Comparison of ENCODE assay signal across 13 mouse cellular contexts in genomic region chr8:126686827-126687226, GRCm38 (mm10).
DNase-seq lines count a peak whose midpoint lies in the region; ATAC-seq and TF ChIP-seq lines count a peak whose summit lies in the region.
"Had no signal": no experiment of that assay in that cellular context is flagged by ENCODE, and none has a peak within 500 bp of the region (broad histone marks: within the 10 kb centered on the region; RNA-seq: fewer than 3 reads in every experiment).

No protein-coding gene starts in this region.

- WGBS in kidney, postnatal 0 days = 82% methylated on average over 4 of the region's 4 CpGs
- WGBS in kidney, embryonic 14.5 days = 80% methylated on average over 4 of the region's 4 CpGs
- whole genome bisulfite sequencing in hindbrain, embryonic 11.5 days = 92% methylated on average over 4 of the region's 4 CpGs
- WGBS in hindbrain, postnatal 0 days = 91% methylated on average over 4 of the region's 4 CpGs

- H3K27ac ChIP-seq in kidney, postnatal 0 days = no peak overlapping the region
- H3K27ac ChIP-seq in kidney, embryonic 14.5 days (ENCODE audit: low read depth, low read length) = no peak overlapping the region
- H3K27ac ChIP-seq in hindbrain, embryonic 11.5 days (ENCODE audit: low read depth, low read length) = no peak overlapping the region
- no peak overlapping the region for H3K27ac ChIP-seq in hindbrain, postnatal 0 days
- H3K27ac ChIP-seq: midbrain, embryonic 15.5 days had no signal

- no peak for DNase-seq in kidney, postnatal 0 days (ENCODE audit: low spot score)
- DNase-seq in MN1 (ENCODE audit: low spot score) = peak; percentile 93
- peak; percentile 35 for DNase-seq in adrenal gland, postnatal 25 days
- DNase-seq in thymus, postnatal 0 days (ENCODE audit: low spot score) = peak; percentile 75
- no peak for DNase-seq in hindbrain, embryonic 11.5 days (ENCODE audit: low spot score)
- DNase-seq in spleen, postnatal 14 days (ENCODE audit: low spot score in 2 of 2) = no peak
- DNase-seq in hindbrain, postnatal 0 days (ENCODE audit: low spot score) = no peak
- DNase-seq: heart, postnatal 14 days; kidney, adult 2 months; lung, postnatal 14 days; right cerebral cortex, postnatal 25 days had no signal

- H3K4me3 ChIP-seq in kidney, postnatal 0 days (replicated peaks; ENCODE audit: low read depth, low read length) = no peak overlapping the region
- H3K4me3 ChIP-seq in kidney, embryonic 14.5 days (ENCODE audit: low read length) = no peak overlapping the region
- H3K4me3 ChIP-seq in hindbrain, embryonic 11.5 days (ENCODE audit: low read depth, low read length) = no peak overlapping the region
- no peak overlapping the region for H3K4me3 ChIP-seq in hindbrain, postnatal 0 days (ENCODE audit: low read length)
- H3K4me3 ChIP-seq: midbrain, embryonic 15.5 days had no signal

- no peaks in the 10 kb centered on the region for H3K27me3 ChIP-seq in kidney, postnatal 0 days (ENCODE audit: insufficient read depth, low read length)
- no peaks in the 10 kb centered on the region for H3K27me3 ChIP-seq in kidney, embryonic 14.5 days (ENCODE audit: control insufficient read depth, insufficient read depth, low read length)
- no peaks in the 10 kb centered on the region for H3K27me3 ChIP-seq in hindbrain, embryonic 11.5 days (ENCODE audit: control insufficient read depth, insufficient read depth, low read length)
- no peaks in the 10 kb centered on the region for H3K27me3 ChIP-seq in hindbrain, postnatal 0 days (ENCODE audit: insufficient read depth, low read length)
- H3K27me3 ChIP-seq: midbrain, embryonic 15.5 days had no signal

- H3K36me3 ChIP-seq in kidney, postnatal 0 days (ENCODE audit: insufficient read depth, low read length) = no peaks in the 10 kb centered on the region
- no peaks in the 10 kb centered on the region for H3K36me3 ChIP-seq in kidney, embryonic 14.5 days (ENCODE audit: control insufficient read depth, insufficient read depth, low read length)
- H3K36me3 ChIP-seq in hindbrain, embryonic 11.5 days (ENCODE audit: control insufficient read depth, insufficient read depth, low read length) = no peaks in the 10 kb centered on the region
- H3K36me3 ChIP-seq in hindbrain, postnatal 0 days (ENCODE audit: insufficient read depth, low read length) = no peaks in the 10 kb centered on the region
- H3K36me3 ChIP-seq: midbrain, embryonic 15.5 days had no signal

- H3K9ac ChIP-seq in kidney, postnatal 0 days (ENCODE audit: low read depth, low read length) = no peak overlapping the region
- no peak overlapping the region for H3K9ac ChIP-seq in kidney, embryonic 14.5 days (ENCODE audit: low read depth, low read length)
- H3K9ac ChIP-seq in hindbrain, embryonic 11.5 days (ENCODE audit: low read depth, low read length) = no peak overlapping the region
- no peak overlapping the region for H3K9ac ChIP-seq in hindbrain, postnatal 0 days (replicated peaks; ENCODE audit: low read length)
- H3K9ac ChIP-seq: midbrain, embryonic 15.5 days had no signal

- peak; percentile 52; the same call in 1 of the 2 replicates for ATAC-seq in kidney, postnatal 0 days (replicated peaks; ENCODE audit: low FRiP score, low read depth)
- ATAC-seq in kidney, embryonic 14.5 days (ENCODE audit: low FRiP score, low TSS enrichment) = no peak
- ATAC-seq in hindbrain, embryonic 11.5 days (ENCODE audit: low FRiP score) = no peak
- ATAC-seq in hindbrain, postnatal 0 days = no peak
- ATAC-seq: midbrain, embryonic 15.5 days had no signal

- 0 out of 2 replicates have a peak, but pooled peaks cover 2% of the 10 kb centered on the region for H3K4me1 ChIP-seq in kidney, postnatal 0 days (replicated peaks; ENCODE audit: insufficient read depth, low read length)
- peaks cover 4% of the 10 kb centered on the region; the same call in 1 of the 2 replicates for H3K4me1 ChIP-seq in kidney, embryonic 14.5 days (ENCODE audit: control insufficient read depth, insufficient read depth, low read length)
- no peaks in the 10 kb centered on the region for H3K4me1 ChIP-seq in hindbrain, embryonic 11.5 days (replicated peaks; ENCODE audit: control insufficient read depth, insufficient read depth, low read length)
- 0 out of 2 replicates have a peak, but pooled peaks cover 9% of the 10 kb centered on the region for H3K4me1 ChIP-seq in hindbrain, postnatal 0 days (ENCODE audit: insufficient read depth, low read length)
- H3K4me1 ChIP-seq: midbrain, embryonic 15.5 days had no signal

- no peaks in the 10 kb centered on the region for H3K9me3 ChIP-seq in kidney, postnatal 0 days (replicated peaks; ENCODE audit: low read length)
- no peaks in the 10 kb centered on the region for H3K9me3 ChIP-seq in kidney, embryonic 14.5 days (ENCODE audit: control insufficient read depth, low read length)
- H3K9me3 ChIP-seq in hindbrain, embryonic 11.5 days (ENCODE audit: control insufficient read depth, low read length) = no peaks in the 10 kb centered on the region
- H3K9me3 ChIP-seq in hindbrain, postnatal 0 days (ENCODE audit: low read length) = no peaks in the 10 kb centered on the region
- H3K9me3 ChIP-seq: midbrain, embryonic 15.5 days had no signal

- H3K4me2 ChIP-seq in kidney, postnatal 0 days (ENCODE audit: low read length) = no peak overlapping the region
- H3K4me2 ChIP-seq in kidney, embryonic 14.5 days (replicated peaks; ENCODE audit: low read depth, low read length) = no peak overlapping the region
- H3K4me2 ChIP-seq in hindbrain, embryonic 11.5 days (replicated peaks; ENCODE audit: low read depth, low read length) = no peak overlapping the region
- H3K4me2 ChIP-seq in hindbrain, postnatal 0 days (ENCODE audit: low read depth, low read length) = no peak overlapping the region
- H3K4me2 ChIP-seq: midbrain, embryonic 15.5 days had no signal

- TF ChIP-seq CTCF in kidney, postnatal 0 days (IDR thresholded peaks at IDR 0.05; ENCODE audit: low read depth) = peak; percentile 14; the same call in 1 of the 2 replicates
- TF ChIP-seq CTCF in hindbrain, postnatal 0 days (IDR thresholded peaks at IDR 0.05; ENCODE audit: low read depth) = no peak

Comparison
In these comparisons a context has a peak if more than half of its experiments do, and no peak if none do; other contexts are left out.
1. DNase-seq: peak in MN1 (single experiment), adrenal gland, postnatal 25 days (single experiment) and thymus, postnatal 0 days (single experiment); none in kidney, postnatal 0 days (single experiment), hindbrain, embryonic 11.5 days (single experiment), spleen, postnatal 14 days (0 of 2) and hindbrain, postnatal 0 days (single experiment).